Mouse (Mus musculus) myocyte (in vitro differentiated cells): ENCODE data around the gene Gabrg3. TPM values are rescaled to one million over a fixed set of nuclear protein-coding genes. Genes with fewer than 3 reads are reported as not detected.

Experiments
- H3K27me3 ChIP-seq: one replicate; pipeline ENCODE4 v1.6.1; 2011; ENCODE audit not compliant: control insufficient read depth, insufficient read depth, insufficient read length
- H3K36me3 ChIP-seq: one replicate; pipeline ENCODE4 v1.6.1; 2011; ENCODE audit not compliant: control insufficient read depth, insufficient read depth
- H3K4me2 ChIP-seq: one replicate; pipeline ENCODE4 v1.6.1; 2011; ENCODE audit warnings: low read depth, control low read depth
- H3K4me3 ChIP-seq: one replicate; pipeline ENCODE4 v1.5.1; 2011; ENCODE audit warnings: mild to moderate bottlenecking, control low read depth, moderate library complexity
- H3K79me2 ChIP-seq: one replicate; pipeline ENCODE4 v1.6.1; 2011; ENCODE audit not compliant: control insufficient read depth, insufficient read depth
- H3ac ChIP-seq: one replicate; pipeline ENCODE4 v1.6.1; 2011; ENCODE audit not compliant: control insufficient read depth, insufficient read length
- CEBPB ChIP-seq: IDR thresholded peaks from 2 replicates; pipeline ENCODE4 v1.6.1; 2011; ENCODE audit warnings: mild to moderate bottlenecking, moderate library complexity; ENCODE audit not compliant: poor library complexity, insufficient read depth, severe bottlenecking
- E2F4 ChIP-seq: IDR thresholded peaks from one replicate; pipeline ENCODE4 v1.6.1; 2011; ENCODE audit warnings: mild to moderate bottlenecking, control low read depth, moderate library complexity; ENCODE audit not compliant: insufficient read depth
- MAX ChIP-seq: IDR thresholded peaks from one replicate; pipeline ENCODE4 v1.6.1; 2011; ENCODE audit warnings: low read depth, mild to moderate bottlenecking, control low read depth
- MYOD1 ChIP-seq, 3 experiments: IDR thresholded peaks; one replicate each; pipeline ENCODE4 v1.6.1; 2011; ENCODE audit warnings: control low read depth in 2 of 3, low read depth in 2 of 3, mild to moderate bottlenecking in 2 of 3, moderate library complexity in 1 of 3; ENCODE audit not compliant: insufficient read length in 2 of 3, control insufficient read depth in 1 of 3
- MYOG ChIP-seq, 3 experiments: IDR thresholded peaks; one replicate each; pipeline ENCODE4 v1.6.1; 2011; ENCODE audit warnings: control low read depth in 2 of 3, low read depth in 2 of 3, mild to moderate bottlenecking in 2 of 3; ENCODE audit not compliant: insufficient read length in 2 of 3, control insufficient read depth in 1 of 3, insufficient read depth in 1 of 3
- POLR2A ChIP-seq: IDR thresholded peaks from one replicate; pipeline ENCODE4 v1.6.1; 2011; ENCODE audit warnings: low read depth, mild to moderate bottlenecking, control low read depth, moderate library complexity; ENCODE audit not compliant: insufficient read length
- POLR2AphosphoS2 ChIP-seq: IDR thresholded peaks from one replicate; pipeline ENCODE4 v1.6.1; 2011; ENCODE audit warnings: low read depth, control low read depth; ENCODE audit not compliant: insufficient read length
- REST ChIP-seq: IDR thresholded peaks from one replicate; pipeline ENCODE4 v1.6.1; 2011; ENCODE audit warnings: mild to moderate bottlenecking, control low read depth, moderate library complexity; ENCODE audit not compliant: insufficient read depth, insufficient read length
- SRF ChIP-seq: IDR thresholded peaks from one replicate; pipeline ENCODE4 v1.6.1; 2011; ENCODE audit warnings: low read depth; ENCODE audit not compliant: control insufficient read depth, insufficient read length
- TCF12 ChIP-seq: IDR thresholded peaks from one replicate; pipeline ENCODE4 v1.6.1; 2011; ENCODE audit warnings: mild to moderate bottlenecking, control low read depth; ENCODE audit not compliant: poor library complexity, insufficient read depth, severe bottlenecking
- TCF3 ChIP-seq: IDR thresholded peaks from one replicate; pipeline ENCODE4 v1.6.1; 2011; ENCODE audit warnings: low read depth, control low read depth; ENCODE audit not compliant: insufficient read length
- USF1 ChIP-seq: IDR thresholded peaks from one replicate; pipeline ENCODE4 v1.6.1; 2011; ENCODE audit warnings: low read depth, mild to moderate bottlenecking, control low read depth, moderate library complexity
- polyA plus RNA-seq: library from polyadenylated mRNA; unstranded; fragments of >200 nt; fragmentation: generic; extraction: Trizol; gene quantifications from one replicate; pipeline ENCODE4 v1.2.1, GENCODE M21; 2012; ENCODE audit warnings: missing spikeins

Gabrg3 gene
- polyA plus RNA-seq, 1 experiment = not detected

- H3K27me3 ChIP-seq = no peaks in the 10 kb centered on the region
- H3ac ChIP-seq = no peak overlapping the region
- TF ChIP-seq REST = no peak
- TF ChIP-seq TCF12 = no peak
- no peak for TF ChIP-seq MYOG (IDR thresholded peaks at IDR 0.05; ENCODE audit: control insufficient read depth in 1 of 3, insufficient read depth in 1 of 3, insufficient read length in 2 of 3, low read depth in 2 of 3)
- TF ChIP-seq POLR2A = no peak
- no peak for TF ChIP-seq SRF
- no peak for TF ChIP-seq TCF3
- TF ChIP-seq MYOD1 (IDR thresholded peaks at IDR 0.05; ENCODE audit: control insufficient read depth in 1 of 3, insufficient read length in 2 of 3, low read depth in 2 of 3) = no peak
- no peak for TF ChIP-seq MAX
- TF ChIP-seq POLR2AphosphoS2 = no peak
- TF ChIP-seq CEBPB = no peak
- TF ChIP-seq E2F4 = no peak
- no peak for TF ChIP-seq USF1
- H3K79me2 ChIP-seq = no peaks in the 10 kb centered on the region
- H3K4me3 ChIP-seq = no peak overlapping the region
- H3K36me3 ChIP-seq = no peaks in the 10 kb centered on the region
- H3K4me2 ChIP-seq = no peak overlapping the region
Observed at GRCm38 (mm10) chr7:57384112-57384511, 2.9 kb downstream of the Gabrg3 start.

GRCm38 (mm10) chr7:57366013-57366390 lies 21.0 kb downstream of the Gabrg3 start:
- no peaks in the 10 kb centered on the region for H3K79me2 ChIP-seq
- no peak overlapping the region for H3K4me2 ChIP-seq
- TF ChIP-seq TCF3 (no peak), USF1 (no peak), SRF (no peak), TCF12 (no peak), POLR2AphosphoS2 (no peak), MYOG (IDR thresholded peaks at IDR 0.05; ENCODE audit: control insufficient read depth in 1 of 3, insufficient read depth in 1 of 3, insufficient read length in 2 of 3, low read depth in 2 of 3) (no peak), REST (no peak), POLR2A (no peak), CEBPB (no peak), MYOD1 (IDR thresholded peaks at IDR 0.05; ENCODE audit: control insufficient read depth in 1 of 3, insufficient read length in 2 of 3, low read depth in 2 of 3) (no peak), MAX (no peak), E2F4 (no peak)
- no peaks in the 10 kb centered on the region for H3K36me3 ChIP-seq
- no peaks in the 10 kb centered on the region for H3K27me3 ChIP-seq
- no peak overlapping the region for H3ac ChIP-seq
- no peak overlapping the region for H3K4me3 ChIP-seq

GRCm38 (mm10) chr7:57365134-57366012 lies 21.6 kb downstream of the Gabrg3 start:
- H3ac ChIP-seq = no peak overlapping the region
- H3K36me3 ChIP-seq = no peaks in the 10 kb centered on the region
- H3K4me2 ChIP-seq = no peak overlapping the region
- H3K4me3 ChIP-seq = no peak overlapping the region
- no peak for TF ChIP-seq SRF
- no peaks in the 10 kb centered on the region for H3K27me3 ChIP-seq
- H3K79me2 ChIP-seq = no peaks in the 10 kb centered on the region

- H3K4me2 ChIP-seq = no peak overlapping the region
- no peaks in the 10 kb centered on the region for H3K27me3 ChIP-seq
- no peaks in the 10 kb centered on the region for H3K36me3 ChIP-seq
- H3ac ChIP-seq = no peak overlapping the region
- H3K79me2 ChIP-seq = no peaks in the 10 kb centered on the region
- no peak overlapping the region for H3K4me3 ChIP-seq
- TF ChIP-seq CEBPB (no peak), SRF (no peak), TCF12 (no peak), MYOG (IDR thresholded peaks at IDR 0.05; ENCODE audit: control insufficient read depth in 1 of 3, insufficient read depth in 1 of 3, insufficient read length in 2 of 3, low read depth in 2 of 3) (no peak), TCF3 (no peak), POLR2AphosphoS2 (no peak), USF1 (no peak), MAX (no peak), REST (no peak), MYOD1 (IDR thresholded peaks at IDR 0.05; ENCODE audit: control insufficient read depth in 1 of 3, insufficient read length in 2 of 3, low read depth in 2 of 3) (no peak), E2F4 (no peak), POLR2A (no peak)
Observed at GRCm38 (mm10) chr7:57363812-57364211, 23.2 kb downstream of the Gabrg3 start.

- no peak overlapping the region for H3K4me2 ChIP-seq
- no peak overlapping the region for H3K4me3 ChIP-seq
- H3ac ChIP-seq = no peak overlapping the region
- no peaks in the 10 kb centered on the region for H3K36me3 ChIP-seq
- TF ChIP-seq POLR2A (no peak), TCF3 (no peak), POLR2AphosphoS2 (no peak), MAX (no peak), MYOD1 (IDR thresholded peaks at IDR 0.05; ENCODE audit: control insufficient read depth in 1 of 3, insufficient read length in 2 of 3, low read depth in 2 of 3) (no peak), REST (no peak), USF1 (no peak), TCF12 (no peak), E2F4 (no peak), SRF (no peak), MYOG (IDR thresholded peaks at IDR 0.05; ENCODE audit: control insufficient read depth in 1 of 3, insufficient read depth in 1 of 3, insufficient read length in 2 of 3, low read depth in 2 of 3) (no peak)
- H3K27me3 ChIP-seq = no peaks in the 10 kb centered on the region
- H3K79me2 ChIP-seq = no peaks in the 10 kb centered on the region
Observed at GRCm38 (mm10) chr7:57357871-57358540, 29.0 kb downstream of the Gabrg3 start.
